Mouse (Mus musculus) lung, adult 2 months (tissue): ENCODE measurements around the gene Cdcp2.

Experiments used
- CTCF ChIP-seq: fragments of 200-500 bp; IDR thresholded peaks from 2 replicates; pipeline ENCODE4 v1.5.1; 2011; ENCODE audit warnings: mild to moderate bottlenecking, low read length, control low read depth; ENCODE audit not compliant: insufficient read depth
- POLR2A ChIP-seq: fragments of 200-500 bp; IDR thresholded peaks from 2 replicates; pipeline ENCODE4 v1.6.1; 2011; ENCODE audit warnings: low read depth, mild to moderate bottlenecking, control low read depth, low read length, borderline replicate concordance; ENCODE audit errors: extremely low read depth

- TF ChIP-seq CTCF (no peak), POLR2A (no peak)
These were observed 30.3 kb downstream of the Cdcp2 start for GRCm38 (mm10) chr4:107126891-107127524.
